Mouse (Mus musculus) neural tube, embryonic 11.5 days (tissue): Measurements from ENCODE around the gene Ddx55. TPM values are rescaled to one million over a fixed set of nuclear protein-coding genes. Genes with fewer than 3 reads are reported as not detected.

Experiments
- ATAC-seq: fragments of 200-750 bp; cut with Nextera tagmentation; 2 replicates; pipeline ENCODE4 v1.8.0; 2017; ENCODE audit warnings: moderate number of reproducible peaks, mild to moderate bottlenecking, moderate TSS enrichment, moderate library complexity; ENCODE audit not compliant: insufficient read depth, low FRiP score, low TSS enrichment
- DNase-seq: peaks from one replicate; pipeline ENCODE4 v3.0.0-alpha.2; 2015; ENCODE audit warnings: low spot score
- H3K27ac ChIP-seq: fragments of 300-500 bp; sonication (generic); 2 replicates; pipeline ENCODE4 v1.5.1; 2014; ENCODE audit warnings: low read depth, mild to moderate bottlenecking, low read length
- H3K27me3 ChIP-seq: fragments of 300-500 bp; sonication (generic); 2 replicates; pipeline ENCODE4 v1.6.1; 2014; ENCODE audit warnings: mild to moderate bottlenecking, low read length, mixed read lengths; ENCODE audit not compliant: control insufficient read depth, insufficient read depth
- H3K36me3 ChIP-seq: fragments of 300-500 bp; sonication (generic); 2 replicates; pipeline ENCODE4 v1.6.1; 2014; ENCODE audit warnings: mild to moderate bottlenecking, low read length, moderate library complexity, mixed read lengths; ENCODE audit not compliant: control insufficient read depth, insufficient read depth
- H3K4me1 ChIP-seq: fragments of 300-500 bp; sonication (generic); 2 replicates; pipeline ENCODE4 v1.6.1; 2014; ENCODE audit warnings: low read length, mixed read lengths; ENCODE audit not compliant: control insufficient read depth, insufficient read depth
- H3K4me2 ChIP-seq: fragments of 300-500 bp; sonication (generic); 2 replicates; pipeline ENCODE4 v1.6.1; 2014; ENCODE audit warnings: low read depth, mild to moderate bottlenecking, moderate library complexity
- H3K4me3 ChIP-seq: fragments of 300-500 bp; sonication (generic); 2 replicates; pipeline ENCODE4 v1.5.1; 2014; ENCODE audit warnings: low read depth, low read length
- H3K9ac ChIP-seq: fragments of 300-500 bp; sonication (generic); 2 replicates; pipeline ENCODE4 v1.6.1; 2014; ENCODE audit warnings: mild to moderate bottlenecking, low read length
- H3K9me3 ChIP-seq: fragments of 300-500 bp; sonication (generic); 2 replicates; pipeline ENCODE4 v1.6.1; 2016; ENCODE audit warnings: low read length; ENCODE audit not compliant: control insufficient read depth
- WGBS: fragments of 180-500 bp; shearing (Covaris S2); extraction: QIAGEN DNeasy Blood & Tissue Kit; methylation state at CpG from one replicate; pipeline ENCODE4 v1.1.7; 2014; 5-methylcytosine and 5-hydroxymethylcytosine counted together
- polyA plus RNA-seq: library from polyadenylated mRNA; unstranded; fragments of >200 nt; fragmentation: Nextera tagmentation; extraction: Ambion mirVana; gene quantifications from 2 replicates; pipeline ENCODE4 v1.2.1, GENCODE M21; 2014

Gene Ddx55
- polyA plus RNA-seq, 1 experiment from 2014 or later = 18.4 TPM

DNA sequence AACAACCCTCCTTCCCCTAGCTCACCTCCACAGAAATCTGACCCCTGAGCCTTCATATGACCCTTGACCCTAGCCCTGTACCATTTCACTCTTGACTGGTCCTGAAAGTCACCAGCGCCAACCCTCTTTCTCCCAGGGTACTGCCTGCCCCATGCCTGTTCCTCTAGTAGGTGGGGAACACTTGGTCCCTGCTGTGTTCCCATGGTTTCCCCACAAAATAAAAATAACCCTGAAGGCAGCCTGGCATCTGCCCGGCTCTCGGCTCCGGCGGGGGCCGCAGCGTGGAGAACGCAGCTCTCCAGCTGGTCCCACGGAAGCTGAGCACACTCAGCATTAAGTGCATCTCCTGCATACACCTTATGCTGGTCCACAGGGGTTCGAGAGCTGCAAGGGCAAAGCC lies 34.0 kb upstream of the Ddx55 start:
- Histone ChIP-seq H3K4me3 (no peak overlapping the region), H3K27me3 (no peaks in the 10 kb centered on the region), H3K4me1 (no peaks in the 10 kb centered on the region), H3K27ac (no peak overlapping the region), H3K4me2 (no peak overlapping the region), H3K9me3 (no peaks in the 10 kb centered on the region), H3K36me3 (peaks cover 4% of the 10 kb centered on the region), H3K9ac (no peak overlapping the region)
- 75% methylated on average over 10 of the region's 10 CpGs for WGBS
- ATAC-seq = no peak
- DNase-seq = no peak

DNA sequence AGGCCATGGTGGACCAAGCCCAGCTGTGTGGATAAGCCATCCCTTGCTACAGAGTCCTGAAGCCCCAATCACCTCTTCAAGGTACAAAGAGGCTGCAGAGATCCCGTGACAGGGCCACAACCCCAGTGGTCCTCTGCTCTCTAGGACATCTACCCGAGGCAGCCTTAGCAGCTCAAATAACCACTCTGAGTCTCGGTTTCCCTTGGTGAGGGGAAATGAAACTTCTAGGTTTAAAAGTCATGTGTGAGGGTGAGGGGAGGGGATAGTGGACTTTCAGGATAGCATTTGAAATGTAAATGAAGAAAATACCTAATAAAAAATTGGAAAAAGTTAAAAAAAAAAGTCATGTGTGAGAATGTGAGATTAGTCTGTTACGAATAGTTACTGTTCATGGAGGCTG lies 31.1 kb upstream of the Ddx55 start:
- no peak overlapping the region for H3K4me2 ChIP-seq
- H3K27me3 ChIP-seq = no peaks in the 10 kb centered on the region
- H3K27ac ChIP-seq = no peak overlapping the region
- H3K4me1 ChIP-seq = no peaks in the 10 kb centered on the region
- DNase-seq (no peak), ATAC-seq (no peak)
- no peaks in the 10 kb centered on the region; the same call in 1 of the 2 replicates for H3K36me3 ChIP-seq
- 92% methylated on average over 4 of the region's 4 CpGs for WGBS
- H3K9me3 ChIP-seq = no peaks in the 10 kb centered on the region
- H3K4me3 ChIP-seq = no peak overlapping the region
- no peak overlapping the region for H3K9ac ChIP-seq

- H3K4me1 ChIP-seq = no peaks in the 10 kb centered on the region
- 94% methylated on average over 8 of the region's 8 CpGs for WGBS
Measured at GRCm38 (mm10) chr5:124523032-124523431, 29.6 kb upstream of the Ddx55 start.

GRCm38 (mm10) chr5:124524943-124525342 lies 27.7 kb upstream of the Ddx55 start:
- DNase-seq (no peak), ATAC-seq (no peak)
- no peak overlapping the region for H3K27ac ChIP-seq
- no peak overlapping the region for H3K4me3 ChIP-seq
- peaks cover 16% of the 10 kb centered on the region for H3K4me1 ChIP-seq
- no peaks in the 10 kb centered on the region for H3K9me3 ChIP-seq
- WGBS = 93% methylated on average over 5 of the region's 5 CpGs
- H3K4me2 ChIP-seq = no peak overlapping the region
- no peaks in the 10 kb centered on the region for H3K27me3 ChIP-seq
- no peaks in the 10 kb centered on the region; the same call in 1 of the 2 replicates for H3K36me3 ChIP-seq
- H3K9ac ChIP-seq = no peak overlapping the region

More at GRCm38 (mm10) chr5:124523032-124523431, 29.6 kb upstream of the Ddx55 start:
- ATAC-seq (no peak), DNase-seq (no peak)
- no peak overlapping the region for H3K4me2 ChIP-seq
- no peaks in the 10 kb centered on the region; the same call in 1 of the 2 replicates for H3K36me3 ChIP-seq
- H3K27ac ChIP-seq = no peak overlapping the region
- no peaks in the 10 kb centered on the region for H3K9me3 ChIP-seq
- H3K9ac ChIP-seq = no peak overlapping the region
- H3K4me3 ChIP-seq = no peak overlapping the region
- H3K27me3 ChIP-seq = no peaks in the 10 kb centered on the region

GRCm38 (mm10) chr5:124528351-124528750 lies 24.3 kb upstream of the Ddx55 start:
- H3K4me2 ChIP-seq = peak overlapping the region; percentile 66; the same call in 1 of the 2 replicates
- no peak overlapping the region for H3K27ac ChIP-seq
- DNase-seq = peak; percentile 8
- no peaks in the 10 kb centered on the region for H3K9me3 ChIP-seq
- H3K36me3 ChIP-seq = no peaks in the 10 kb centered on the region
- no peak for ATAC-seq
- peaks cover 25% of the 10 kb centered on the region for H3K4me1 ChIP-seq
- H3K9ac ChIP-seq = no peak overlapping the region
- WGBS = 70% methylated on average over 4 of the region's 4 CpGs
- H3K27me3 ChIP-seq = no peaks in the 10 kb centered on the region
- H3K4me3 ChIP-seq = no peak overlapping the region

DNA sequence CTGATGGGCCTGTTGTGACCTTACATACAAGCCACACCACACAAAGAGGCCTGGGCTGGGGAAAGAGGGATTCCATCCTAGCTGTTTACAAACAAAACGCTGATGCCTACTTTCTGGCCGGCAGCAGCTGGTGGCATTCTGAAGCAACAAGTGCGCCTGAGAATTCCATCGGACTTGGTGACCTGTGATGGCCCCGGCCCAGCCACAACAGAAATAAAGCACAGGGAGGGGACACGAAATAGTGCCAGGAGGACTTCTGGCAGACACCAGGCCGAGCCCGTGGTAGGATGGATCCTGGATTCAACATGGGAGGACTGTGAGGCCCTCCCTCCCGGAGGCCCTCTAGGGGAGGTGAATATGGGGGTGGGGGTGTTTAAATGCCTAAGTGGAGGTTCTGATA lies 23.9 kb upstream of the Ddx55 start:
- Histone ChIP-seq H3K9ac (peak overlapping the region; percentile 40; the same call in 1 of the 2 replicates), H3K36me3 (no peaks in the 10 kb centered on the region), H3K9me3 (no peaks in the 10 kb centered on the region), H3K27ac (no peak overlapping the region), H3K4me1 (peaks cover 25% of the 10 kb centered on the region), H3K4me3 (peak overlapping the region; percentile 19), H3K27me3 (no peaks in the 10 kb centered on the region), H3K4me2 (peak overlapping the region; percentile 66)
- 37% methylated on average over 9 of the region's 9 CpGs for WGBS
- DNase-seq (no peak), ATAC-seq (no peak)

DNA sequence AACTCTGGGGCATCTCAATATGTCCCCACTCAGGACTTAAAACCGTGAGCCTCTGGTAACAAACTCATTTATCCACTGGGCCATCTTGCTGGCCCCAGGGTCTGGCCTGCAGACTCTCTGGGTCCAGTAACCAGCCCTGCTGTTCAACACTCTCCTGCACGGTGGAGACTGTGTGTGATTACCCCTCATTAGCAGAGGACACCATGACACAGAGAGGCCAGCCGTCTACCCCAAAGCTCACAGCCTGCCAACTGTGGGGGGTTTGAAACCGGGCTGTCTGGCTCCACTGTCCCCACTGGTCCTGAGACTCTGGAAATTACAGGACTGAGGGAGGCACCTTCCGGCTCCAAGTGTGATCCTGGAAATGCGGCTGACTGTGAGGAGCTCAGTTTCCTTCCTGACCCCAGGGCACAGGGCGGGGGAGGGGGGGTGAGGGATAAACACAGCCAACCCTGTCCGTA lies 23.4 kb upstream of the Ddx55 start:
- Histone ChIP-seq H3K9me3 (no peaks in the 10 kb centered on the region), H3K27ac (0 out of 2 replicates have a peak overlapping the region, but pooled peaks have one; percentile 4), H3K4me3 (peak overlapping the region; percentile 77), H3K4me2 (peak overlapping the region; percentile 66), H3K36me3 (no peaks in the 10 kb centered on the region), H3K9ac (peak overlapping the region; percentile 40; the same call in 1 of the 2 replicates), H3K4me1 (peaks cover 25% of the 10 kb centered on the region), H3K27me3 (no peaks in the 10 kb centered on the region)
- WGBS = 31% methylated on average over 8 of the region's 8 CpGs
- ATAC-seq (no peak), DNase-seq (peak; percentile 12)

DNA sequence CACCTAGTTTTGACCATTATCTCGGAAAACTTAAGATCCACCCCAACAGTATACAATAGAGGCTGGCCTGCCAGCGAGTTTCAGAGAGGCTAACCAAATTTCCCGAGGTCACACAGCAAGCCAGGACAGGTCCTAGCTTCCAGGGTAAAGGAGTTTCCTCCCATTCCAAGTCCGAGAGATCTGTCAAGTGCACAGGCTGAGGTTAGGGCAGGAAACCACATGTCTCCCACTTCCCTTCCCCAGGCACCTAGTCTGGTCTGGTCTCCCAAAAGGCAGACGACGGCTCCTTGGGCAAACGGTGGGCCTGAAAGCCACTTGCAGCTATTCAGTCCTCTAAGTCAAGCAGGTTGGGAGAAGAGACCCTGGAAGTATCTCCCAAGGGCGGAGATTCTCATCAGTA lies 23.0 kb upstream of the Ddx55 start:
- Histone ChIP-seq H3K27ac (no peak overlapping the region), H3K4me2 (peak overlapping the region; percentile 66), H3K36me3 (no peaks in the 10 kb centered on the region), H3K9ac (peak overlapping the region; percentile 40; the same call in 1 of the 2 replicates), H3K4me1 (peaks cover 25% of the 10 kb centered on the region), H3K4me3 (peak overlapping the region; percentile 77), H3K9me3 (no peaks in the 10 kb centered on the region), H3K27me3 (no peaks in the 10 kb centered on the region)
- ATAC-seq = no peak
- peak; percentile 6 for DNase-seq
- WGBS = 56% methylated on average over 8 of the region's 8 CpGs
